Mouse (Mus musculus): ENCODE measurements around the gene March4. TPM values are rescaled to one million over a fixed set of nuclear protein-coding genes. Genes with fewer than 3 reads are reported as not detected.

March4 gene
- polyA plus RNA-seq, 2 experiments, result not detected

- no peaks in the 10 kb centered on the region for H3K9me3 ChIP-seq (ENCODE audit: control insufficient read depth, low read length)
- H3K4me1 ChIP-seq (replicated peaks; ENCODE audit: control insufficient read depth in 2 of 2, insufficient read depth in 2 of 2, low read length in 1 of 2), result no peaks in the 10 kb centered on the region
- no peak overlapping the region for H3K9ac ChIP-seq (replicated peaks)
- WGBS (ENCODE audit: insufficient replicate concordance), result 55% methylated on average over 4 of the region's 4 CpGs
- DNase-seq (ENCODE audit: low read depth in 3 of 3, low spot score in 3 of 3) (no peak), ATAC-seq (ENCODE audit: insufficient read depth) (no peak)
- H3K36me3 ChIP-seq (replicated peaks; ENCODE audit: control insufficient read depth, insufficient read depth, low read depth), result no peaks in the 10 kb centered on the region
- no peak overlapping the region for H3K4me3 ChIP-seq (ENCODE audit: insufficient read depth in 1 of 2, low read depth in 2 of 2, low read length in 2 of 2)
- TF ChIP-seq CTCF (IDR thresholded peaks at IDR 0.05; ENCODE audit: low read depth) (no peak), EP300 (IDR thresholded peaks at IDR 0.05; ENCODE audit: low read depth) (no peak)
- H3K27me3 ChIP-seq (ENCODE audit: control insufficient read depth, insufficient read depth, low read length), result no peaks in the 10 kb centered on the region
- no peak overlapping the region for H3K4me2 ChIP-seq (ENCODE audit: low read depth)
- H3K27ac ChIP-seq, result no peak overlapping the region
Measured at GRCm38 (mm10) chr1:72509551-72509950, 27.2 kb downstream of the March4 start.

GRCm38 (mm10) chr1:72507670-72508069 lies 29.1 kb downstream of the March4 start:
- WGBS (ENCODE audit: insufficient replicate concordance), result 52% methylated on average over 2 of the region's 2 CpGs
- H3K36me3 ChIP-seq (replicated peaks; ENCODE audit: control insufficient read depth, insufficient read depth, low read depth), result no peaks in the 10 kb centered on the region
- ATAC-seq (ENCODE audit: insufficient read depth) (no peak), DNase-seq (ENCODE audit: low read depth in 3 of 3, low spot score in 3 of 3) (no peak)
- TF ChIP-seq CTCF (IDR thresholded peaks at IDR 0.05; ENCODE audit: low read depth), result no peak
- no peak for TF ChIP-seq EP300 (IDR thresholded peaks at IDR 0.05; ENCODE audit: low read depth)
- H3K4me1 ChIP-seq (replicated peaks; ENCODE audit: control insufficient read depth in 2 of 2, insufficient read depth in 2 of 2, low read length in 1 of 2), result no peaks in the 10 kb centered on the region
- H3K9me3 ChIP-seq (ENCODE audit: control insufficient read depth, low read length), result no peaks in the 10 kb centered on the region
- H3K4me3 ChIP-seq (ENCODE audit: insufficient read depth in 1 of 2, low read depth in 2 of 2, low read length in 2 of 2), result no peak overlapping the region
- no peak overlapping the region for H3K9ac ChIP-seq (replicated peaks)
- H3K27me3 ChIP-seq (ENCODE audit: control insufficient read depth, insufficient read depth, low read length), result no peaks in the 10 kb centered on the region
- no peak overlapping the region for H3K27ac ChIP-seq
- no peak overlapping the region for H3K4me2 ChIP-seq (ENCODE audit: low read depth)

GRCm38 (mm10) chr1:72506202-72506601 lies 30.5 kb downstream of the March4 start:
- no peaks in the 10 kb centered on the region for H3K4me1 ChIP-seq (replicated peaks; ENCODE audit: control insufficient read depth in 2 of 2, insufficient read depth in 2 of 2, low read length in 1 of 2)
- TF ChIP-seq CTCF (IDR thresholded peaks at IDR 0.05; ENCODE audit: low read depth) (no peak), EP300 (IDR thresholded peaks at IDR 0.05; ENCODE audit: low read depth) (no peak)
- no peaks in the 10 kb centered on the region for H3K9me3 ChIP-seq (ENCODE audit: control insufficient read depth, low read length)
- no peaks in the 10 kb centered on the region for H3K36me3 ChIP-seq (replicated peaks; ENCODE audit: control insufficient read depth, insufficient read depth, low read depth)
- no peak overlapping the region for H3K9ac ChIP-seq (replicated peaks)
- ATAC-seq (ENCODE audit: insufficient read depth) (no peak), DNase-seq (ENCODE audit: low read depth in 3 of 3, low spot score in 3 of 3) (no peak)
- no peaks in the 10 kb centered on the region for H3K27me3 ChIP-seq (ENCODE audit: control insufficient read depth, insufficient read depth, low read length)
- H3K4me3 ChIP-seq (ENCODE audit: insufficient read depth in 1 of 2, low read depth in 2 of 2, low read length in 2 of 2), result no peak overlapping the region
- 52% methylated on average over 10 of the region's 10 CpGs for WGBS (ENCODE audit: insufficient replicate concordance)
- H3K27ac ChIP-seq, result no peak overlapping the region
- no peak overlapping the region for H3K4me2 ChIP-seq (ENCODE audit: low read depth)

GRCm38 (mm10) chr1:72497609-72498008 lies 39.1 kb downstream of the March4 start:
- Histone ChIP-seq H3K9ac (replicated peaks) (no peak overlapping the region), H3K4me2 (ENCODE audit: low read depth) (no peak overlapping the region), H3K4me1 (replicated peaks; ENCODE audit: control insufficient read depth in 2 of 2, insufficient read depth in 2 of 2, low read length in 1 of 2) (no peaks in the 10 kb centered on the region), H3K9me3 (ENCODE audit: control insufficient read depth, low read length) (no peaks in the 10 kb centered on the region), H3K27me3 (ENCODE audit: control insufficient read depth, insufficient read depth, low read length) (no peaks in the 10 kb centered on the region), H3K36me3 (replicated peaks; ENCODE audit: control insufficient read depth, insufficient read depth, low read depth) (no peaks in the 10 kb centered on the region), H3K4me3 (ENCODE audit: insufficient read depth in 1 of 2, low read depth in 2 of 2, low read length in 2 of 2) (no peak overlapping the region), H3K27ac (no peak overlapping the region)
- 66% methylated on average over 5 of the region's 5 CpGs for WGBS (ENCODE audit: insufficient replicate concordance)
- DNase-seq (ENCODE audit: low read depth in 3 of 3, low spot score in 3 of 3), result no peak
- no peak for TF ChIP-seq CTCF (IDR thresholded peaks at IDR 0.05; ENCODE audit: low read depth)
- TF ChIP-seq EP300 (IDR thresholded peaks at IDR 0.05; ENCODE audit: low read depth), result no peak
- ATAC-seq (ENCODE audit: insufficient read depth), result no peak

- H3K4me2 ChIP-seq (ENCODE audit: low read depth), result no peak overlapping the region
- no peaks in the 10 kb centered on the region for H3K36me3 ChIP-seq (replicated peaks; ENCODE audit: control insufficient read depth, insufficient read depth, low read depth)
- H3K27ac ChIP-seq, result no peak overlapping the region
- WGBS (ENCODE audit: insufficient replicate concordance), result 62% methylated on average over 3 of the region's 3 CpGs
- ATAC-seq (ENCODE audit: insufficient read depth) (no peak), DNase-seq (ENCODE audit: low read depth in 3 of 3, low spot score in 3 of 3) (no peak)
- no peak for TF ChIP-seq CTCF (IDR thresholded peaks at IDR 0.05; ENCODE audit: low read depth)
- TF ChIP-seq EP300 (IDR thresholded peaks at IDR 0.05; ENCODE audit: low read depth), result no peak
- H3K4me1 ChIP-seq (replicated peaks; ENCODE audit: control insufficient read depth in 2 of 2, insufficient read depth in 2 of 2, low read length in 1 of 2), result no peaks in the 10 kb centered on the region
- H3K27me3 ChIP-seq (ENCODE audit: control insufficient read depth, insufficient read depth, low read length), result no peaks in the 10 kb centered on the region
- no peak overlapping the region for H3K9ac ChIP-seq (replicated peaks)
- H3K9me3 ChIP-seq (ENCODE audit: control insufficient read depth, low read length), result no peaks in the 10 kb centered on the region
- H3K4me3 ChIP-seq (ENCODE audit: insufficient read depth in 1 of 2, low read depth in 2 of 2, low read length in 2 of 2), result no peak overlapping the region
Measured at GRCm38 (mm10) chr1:72493454-72493853, 43.3 kb downstream of the March4 start.
